Mouse (Mus musculus): ENCODE measurements around the gene Cbln1. TPM values are rescaled to one million over a fixed set of nuclear protein-coding genes. Genes with fewer than 3 reads are reported as not detected.

Gene Cbln1
- 9.4 and 11.0 TPM in 2 replicates for polyA plus RNA-seq (2014; fragmentation: Nextera tagmentation; extraction: Ambion mirVana)

DNA sequence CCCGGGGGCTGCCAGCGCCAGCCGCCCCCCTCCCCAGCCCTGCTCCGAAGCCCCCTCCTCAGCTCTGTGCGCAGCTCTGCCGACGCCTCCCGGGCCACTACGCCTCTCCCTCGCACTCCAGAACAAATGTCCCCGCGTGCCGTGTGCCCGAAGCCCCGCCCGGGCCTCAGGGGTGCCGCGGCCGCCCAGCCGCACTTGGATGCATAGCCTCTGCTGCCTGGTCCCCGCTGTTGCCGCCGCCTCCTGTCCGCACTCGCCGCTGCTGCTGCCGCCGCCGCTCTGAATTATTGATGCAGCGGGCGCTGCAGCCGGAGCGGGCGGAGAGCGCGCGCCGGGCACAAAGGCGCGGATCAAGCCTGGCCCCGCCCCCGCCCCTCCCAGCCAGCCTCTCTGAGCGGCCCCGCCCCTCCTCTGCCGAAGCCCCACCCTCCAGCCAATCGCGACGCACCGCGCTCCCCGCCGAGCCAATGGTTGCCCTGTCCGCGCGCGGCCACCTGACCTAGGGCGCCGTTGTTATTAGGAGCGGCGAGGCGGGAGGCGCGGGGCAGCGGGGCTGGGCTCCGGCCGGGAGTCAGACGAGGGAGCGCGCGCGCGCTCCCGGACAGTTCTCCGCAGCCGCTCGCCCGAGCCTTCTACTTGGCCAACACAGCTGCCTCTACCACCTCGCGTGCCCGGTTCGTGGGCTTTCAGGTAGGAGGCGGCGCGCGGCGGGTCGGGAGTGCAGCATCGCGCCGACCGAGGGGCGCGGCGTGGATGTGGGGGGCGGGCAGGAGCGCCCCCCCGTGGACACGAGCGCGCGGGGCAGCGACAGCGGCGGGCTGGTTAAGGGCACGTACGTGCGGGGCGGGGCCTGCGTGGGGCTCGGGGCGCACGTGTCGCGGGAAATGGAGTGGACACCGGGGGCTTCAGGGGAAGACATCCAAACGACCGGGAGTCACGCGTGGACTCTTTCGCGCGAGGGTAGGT lies at the start of gene Cbln1:
Cbln1 (minus strand) TSS at position 339 of the 966 bp plus-strand sequence.
- peak within 1 kb of the TSS; percentile 75 for H3K9ac ChIP-seq (ENCODE audit: low read length)
- peak within 1 kb of the TSS; percentile 59 for H3K4me3 ChIP-seq (ENCODE audit: low read depth, low read length)
- H3K4me1 ChIP-seq (ENCODE audit: control insufficient read depth, insufficient read depth, low read length), result peaks cover 18% of the 10 kb centered on the region
- H3K27ac ChIP-seq (ENCODE audit: low read depth, low read length), result peak within 1 kb of the TSS; percentile 64
- under 1% methylated on average over 114 of the region's 122 CpGs for WGBS
- H3K4me2 ChIP-seq (ENCODE audit: low read length), result peak within 1 kb of the TSS; percentile 97
- ATAC-seq, result peak; percentile 93
- H3K9me3 ChIP-seq (replicated peaks; ENCODE audit: control insufficient read depth, low read length), result no peaks in the 10 kb centered on the region
- H3K36me3 ChIP-seq (ENCODE audit: control insufficient read depth, insufficient read depth, low read length), result no peaks in the 10 kb centered on the region
- DNase-seq (ENCODE audit: low spot score), result peak; percentile 96
- peaks cover 56% of the 10 kb centered on the region for H3K27me3 ChIP-seq (replicated peaks; ENCODE audit: control insufficient read depth, insufficient read depth, low read length)

DNA sequence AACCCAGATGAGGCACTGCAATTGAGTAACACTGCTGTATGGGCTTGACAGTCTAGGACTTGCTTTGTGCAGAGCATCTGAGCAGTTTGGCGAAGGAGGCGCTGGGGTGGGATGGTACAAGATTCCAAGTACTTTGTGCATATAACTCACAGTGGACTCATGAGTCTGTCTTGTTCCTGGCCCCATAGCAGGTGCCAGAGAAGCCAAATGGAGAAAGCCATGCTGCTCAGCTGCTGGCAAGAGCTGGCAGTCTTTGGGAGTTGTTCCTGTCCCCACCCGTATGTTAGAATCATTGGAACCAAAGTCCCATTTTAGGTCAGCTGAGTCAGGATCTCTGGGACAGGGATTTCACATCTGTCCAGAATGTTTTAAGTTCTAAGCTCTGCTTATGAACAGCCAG lies 44.7 kb upstream of the Cbln1 start:
- Histone ChIP-seq H3K4me1 (ENCODE audit: control insufficient read depth, insufficient read depth, low read length) (0 out of 2 replicates have a peak, but pooled peaks cover 4% of the 10 kb centered on the region), H3K9ac (ENCODE audit: low read length) (no peak overlapping the region), H3K27ac (ENCODE audit: low read depth, low read length) (no peak overlapping the region), H3K9me3 (replicated peaks; ENCODE audit: control insufficient read depth, low read length) (no peaks in the 10 kb centered on the region), H3K27me3 (replicated peaks; ENCODE audit: control insufficient read depth, insufficient read depth, low read length) (no peaks in the 10 kb centered on the region), H3K4me2 (ENCODE audit: low read length) (no peak overlapping the region), H3K36me3 (ENCODE audit: control insufficient read depth, insufficient read depth, low read length) (no peaks in the 10 kb centered on the region), H3K4me3 (ENCODE audit: low read depth, low read length) (no peak overlapping the region)
- ATAC-seq (no peak), DNase-seq (ENCODE audit: low spot score) (no peak)
- WGBS, result 95% methylated on average over 3 of the region's 3 CpGs

DNA sequence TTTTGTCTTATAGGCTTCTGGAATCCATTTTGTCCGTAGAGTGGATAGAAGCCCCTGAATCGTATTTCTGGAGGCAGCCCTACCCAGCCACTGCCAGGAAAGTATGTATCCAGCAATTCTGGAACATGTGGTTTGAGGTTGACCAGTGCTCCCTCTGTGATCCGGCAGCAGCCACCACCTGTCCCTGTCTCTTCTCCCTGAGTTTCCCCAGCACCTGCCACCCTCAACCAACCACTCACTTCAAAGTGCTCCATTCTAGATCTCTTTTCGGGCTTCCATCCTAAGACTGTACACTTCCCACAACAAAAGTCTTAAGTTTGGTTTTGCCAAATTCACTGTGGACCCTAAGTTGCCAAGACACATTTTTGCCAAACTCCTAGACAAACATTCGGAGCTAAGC lies 41.4 kb upstream of the Cbln1 start:
- Histone ChIP-seq H3K4me2 (ENCODE audit: low read length) (no peak overlapping the region), H3K4me3 (ENCODE audit: low read depth, low read length) (no peak overlapping the region), H3K27me3 (replicated peaks; ENCODE audit: control insufficient read depth, insufficient read depth, low read length) (no peaks in the 10 kb centered on the region), H3K27ac (ENCODE audit: low read depth, low read length) (no peak overlapping the region), H3K36me3 (ENCODE audit: control insufficient read depth, insufficient read depth, low read length) (no peaks in the 10 kb centered on the region), H3K9me3 (replicated peaks; ENCODE audit: control insufficient read depth, low read length) (no peaks in the 10 kb centered on the region), H3K4me1 (ENCODE audit: control insufficient read depth, insufficient read depth, low read length) (0 out of 2 replicates have a peak, but pooled peaks cover 4% of the 10 kb centered on the region), H3K9ac (ENCODE audit: low read length) (no peak overlapping the region)
- WGBS, result 89% methylated on average over 5 of the region's 5 CpGs
- no peak for ATAC-seq
- DNase-seq (ENCODE audit: low spot score), result no peak

DNA sequence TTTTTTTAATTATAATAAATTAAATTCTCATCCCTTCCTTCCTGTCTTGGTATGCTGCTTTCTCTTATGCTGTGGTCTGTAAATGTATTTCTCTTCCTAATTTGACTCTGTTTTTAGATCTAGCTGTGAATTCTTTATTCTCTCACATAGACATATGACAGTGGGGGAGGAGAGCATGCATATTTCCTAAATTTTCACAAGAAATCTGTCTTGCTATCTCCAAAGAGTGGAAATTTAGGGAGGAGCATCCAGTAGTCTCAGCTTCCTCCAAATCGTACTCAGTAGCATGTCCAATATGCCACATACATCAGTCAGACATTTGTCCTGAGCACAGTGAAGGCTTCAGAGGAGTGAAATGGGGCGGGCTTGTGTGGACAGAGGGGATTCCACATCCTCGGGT lies 40.9 kb upstream of the Cbln1 start:
- no peak for ATAC-seq
- Histone ChIP-seq H3K4me1 (ENCODE audit: control insufficient read depth, insufficient read depth, low read length) (0 out of 2 replicates have a peak, but pooled peaks cover 4% of the 10 kb centered on the region), H3K27me3 (replicated peaks; ENCODE audit: control insufficient read depth, insufficient read depth, low read length) (no peaks in the 10 kb centered on the region), H3K4me2 (ENCODE audit: low read length) (no peak overlapping the region), H3K9me3 (replicated peaks; ENCODE audit: control insufficient read depth, low read length) (no peaks in the 10 kb centered on the region), H3K4me3 (ENCODE audit: low read depth, low read length) (no peak overlapping the region), H3K36me3 (ENCODE audit: control insufficient read depth, insufficient read depth, low read length) (no peaks in the 10 kb centered on the region), H3K27ac (ENCODE audit: low read depth, low read length) (no peak overlapping the region), H3K9ac (ENCODE audit: low read length) (no peak overlapping the region)
- no peak for DNase-seq (ENCODE audit: low spot score)
- WGBS, result 94% methylated on average over 3 of the region's 3 CpGs

DNA sequence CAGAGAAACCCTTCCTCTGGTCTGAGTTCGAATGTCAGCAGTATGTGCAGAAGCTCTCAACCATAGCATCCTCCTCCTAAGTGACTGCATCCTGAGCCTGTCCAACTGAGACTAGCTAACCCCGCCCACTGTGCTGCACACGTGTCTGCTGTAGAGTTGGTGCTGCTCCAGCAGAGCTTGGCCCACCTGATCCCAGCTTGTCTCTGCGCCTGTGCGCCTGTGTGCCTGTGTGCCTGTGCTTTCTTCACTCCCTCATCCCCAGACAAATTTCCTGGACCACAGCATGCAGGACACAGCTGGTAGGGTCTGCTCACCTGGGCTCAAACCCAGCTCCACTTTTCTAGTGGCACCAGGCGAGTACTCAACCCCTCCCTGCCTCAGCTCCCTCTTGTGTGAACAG lies 40.2 kb upstream of the Cbln1 start:
- ATAC-seq (no peak), DNase-seq (ENCODE audit: low spot score) (no peak)
- 0 out of 2 replicates have a peak, but pooled peaks cover 4% of the 10 kb centered on the region for H3K4me1 ChIP-seq (ENCODE audit: control insufficient read depth, insufficient read depth, low read length)
- no peak overlapping the region for H3K4me2 ChIP-seq (ENCODE audit: low read length)
- no peak overlapping the region for H3K9ac ChIP-seq (ENCODE audit: low read length)
- H3K27me3 ChIP-seq (replicated peaks; ENCODE audit: control insufficient read depth, insufficient read depth, low read length), result no peaks in the 10 kb centered on the region
- 84% methylated on average over 6 of the region's 6 CpGs for WGBS
- H3K9me3 ChIP-seq (replicated peaks; ENCODE audit: control insufficient read depth, low read length), result no peaks in the 10 kb centered on the region
- H3K27ac ChIP-seq (ENCODE audit: low read depth, low read length), result no peak overlapping the region
- H3K4me3 ChIP-seq (ENCODE audit: low read depth, low read length), result no peak overlapping the region
- no peaks in the 10 kb centered on the region for H3K36me3 ChIP-seq (ENCODE audit: control insufficient read depth, insufficient read depth, low read length)

DNA sequence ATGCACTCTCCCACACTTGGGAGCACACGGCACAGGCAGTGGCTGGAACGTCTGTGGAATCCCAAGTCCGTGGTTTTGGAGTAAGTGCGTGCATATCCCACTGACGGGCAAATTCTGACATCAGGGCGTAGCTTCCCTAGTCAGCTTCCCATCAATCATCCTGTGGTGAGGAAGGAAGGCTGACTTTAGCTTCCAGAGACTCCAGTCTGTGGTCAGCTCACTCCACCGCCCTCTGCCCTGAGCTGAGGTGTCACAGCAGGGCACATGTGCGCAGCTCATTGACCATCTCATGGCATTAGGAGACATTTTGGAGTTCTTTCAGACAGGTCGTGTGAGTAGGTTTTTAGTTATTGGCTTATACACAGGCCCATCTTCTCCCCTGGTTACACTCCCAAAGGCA lies 34.6 kb upstream of the Cbln1 start:
- no peak overlapping the region for H3K4me3 ChIP-seq (ENCODE audit: low read depth, low read length)
- no peaks in the 10 kb centered on the region for H3K4me1 ChIP-seq (ENCODE audit: control insufficient read depth, insufficient read depth, low read length)
- H3K9me3 ChIP-seq (replicated peaks; ENCODE audit: control insufficient read depth, low read length), result no peaks in the 10 kb centered on the region
- WGBS, result 80% methylated on average over 9 of the region's 9 CpGs
- no peak for DNase-seq (ENCODE audit: low spot score)
- no peak overlapping the region for H3K4me2 ChIP-seq (ENCODE audit: low read length)
- H3K27me3 ChIP-seq (replicated peaks; ENCODE audit: control insufficient read depth, insufficient read depth, low read length), result no peaks in the 10 kb centered on the region
- H3K9ac ChIP-seq (ENCODE audit: low read length), result no peak overlapping the region
- ATAC-seq, result no peak
- no peak overlapping the region for H3K27ac ChIP-seq (ENCODE audit: low read depth, low read length)
- no peaks in the 10 kb centered on the region for H3K36me3 ChIP-seq (ENCODE audit: control insufficient read depth, insufficient read depth, low read length)

DNA sequence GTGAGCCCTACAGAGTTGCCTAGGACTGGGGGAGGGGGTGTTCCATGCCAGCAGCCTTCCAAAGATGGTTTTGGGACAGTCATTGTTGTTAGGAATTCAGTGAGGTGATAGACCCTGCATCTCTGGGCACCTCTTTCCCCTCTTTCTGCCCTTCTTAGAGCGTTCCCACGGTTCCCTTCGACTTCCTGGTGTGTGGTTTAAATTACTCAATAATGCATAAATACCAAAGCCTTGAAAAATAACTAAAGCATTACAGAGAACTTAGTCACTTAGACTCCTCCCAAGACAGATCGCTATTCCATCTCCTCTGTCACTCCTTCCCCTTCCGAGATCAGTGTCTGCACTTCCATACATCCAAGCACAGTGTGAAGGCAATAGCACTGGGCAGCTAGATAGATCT lies 32.0 kb upstream of the Cbln1 start:
- no peak overlapping the region for H3K9ac ChIP-seq (ENCODE audit: low read length)
- no peaks in the 10 kb centered on the region for H3K27me3 ChIP-seq (replicated peaks; ENCODE audit: control insufficient read depth, insufficient read depth, low read length)
- no peaks in the 10 kb centered on the region for H3K36me3 ChIP-seq (ENCODE audit: control insufficient read depth, insufficient read depth, low read length)
- DNase-seq (ENCODE audit: low spot score), result no peak
- H3K4me3 ChIP-seq (ENCODE audit: low read depth, low read length), result no peak overlapping the region
- no peak for ATAC-seq
- no peak overlapping the region for H3K27ac ChIP-seq (ENCODE audit: low read depth, low read length)
- 78% methylated on average over 5 of the region's 5 CpGs for WGBS
- no peaks in the 10 kb centered on the region for H3K9me3 ChIP-seq (replicated peaks; ENCODE audit: control insufficient read depth, low read length)
- H3K4me1 ChIP-seq (ENCODE audit: control insufficient read depth, insufficient read depth, low read length), result no peaks in the 10 kb centered on the region
- H3K4me2 ChIP-seq (ENCODE audit: low read length), result no peak overlapping the region

DNA sequence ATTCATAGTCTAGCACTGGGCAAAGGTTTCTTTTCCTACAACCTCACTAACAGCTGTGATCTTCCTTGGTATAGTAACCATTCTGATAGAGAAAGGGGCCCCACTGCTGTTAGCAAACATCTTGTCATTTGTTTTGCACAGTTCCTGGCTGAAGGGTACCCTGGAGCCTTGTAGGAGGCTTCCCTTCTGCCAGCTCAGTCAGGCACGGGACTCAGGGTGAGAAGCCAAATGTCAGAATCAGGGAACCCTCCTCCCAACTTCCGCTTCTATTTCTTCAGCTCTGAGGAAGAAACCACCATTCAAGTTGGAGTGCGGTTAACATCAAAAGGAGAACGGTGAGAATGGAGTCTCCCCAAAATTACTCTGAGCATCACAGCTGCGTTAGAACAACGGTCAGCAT lies 30.3 kb upstream of the Cbln1 start:
- ATAC-seq (no peak), DNase-seq (ENCODE audit: low spot score) (no peak)
- Histone ChIP-seq H3K9me3 (replicated peaks; ENCODE audit: control insufficient read depth, low read length) (no peaks in the 10 kb centered on the region), H3K27ac (ENCODE audit: low read depth, low read length) (no peak overlapping the region), H3K9ac (ENCODE audit: low read length) (no peak overlapping the region), H3K4me3 (ENCODE audit: low read depth, low read length) (no peak overlapping the region), H3K4me1 (ENCODE audit: control insufficient read depth, insufficient read depth, low read length) (no peaks in the 10 kb centered on the region), H3K4me2 (ENCODE audit: low read length) (no peak overlapping the region), H3K36me3 (ENCODE audit: control insufficient read depth, insufficient read depth, low read length) (no peaks in the 10 kb centered on the region), H3K27me3 (replicated peaks; ENCODE audit: control insufficient read depth, insufficient read depth, low read length) (no peaks in the 10 kb centered on the region)
- WGBS, result 85% methylated on average over 6 of the region's 6 CpGs

DNA sequence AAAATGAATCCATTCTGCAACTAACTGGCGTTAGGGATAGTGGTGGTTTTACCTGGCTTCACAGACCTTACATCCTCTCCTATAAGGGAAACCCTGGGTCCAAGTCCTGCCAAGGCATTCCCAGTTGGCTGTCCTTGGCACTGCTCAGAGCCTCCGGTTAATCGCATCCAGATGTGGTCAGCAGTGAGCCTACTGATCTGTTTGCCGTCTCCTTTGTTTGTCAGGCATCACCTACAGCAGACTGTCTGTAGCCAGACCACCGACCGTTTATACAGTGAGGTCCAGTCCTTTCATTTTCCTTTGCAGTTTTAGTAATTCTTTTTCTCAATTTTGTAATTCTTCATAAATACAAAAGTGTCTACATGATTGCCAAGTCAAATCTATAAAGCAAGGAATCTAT lies 25.2 kb upstream of the Cbln1 start:
- no peak overlapping the region for H3K27ac ChIP-seq (ENCODE audit: low read depth, low read length)
- H3K4me2 ChIP-seq (ENCODE audit: low read length), result no peak overlapping the region
- no peaks in the 10 kb centered on the region for H3K36me3 ChIP-seq (ENCODE audit: control insufficient read depth, insufficient read depth, low read length)
- no peaks in the 10 kb centered on the region for H3K9me3 ChIP-seq (replicated peaks; ENCODE audit: control insufficient read depth, low read length)
- ATAC-seq (no peak), DNase-seq (ENCODE audit: low spot score) (no peak)
- no peaks in the 10 kb centered on the region for H3K4me1 ChIP-seq (ENCODE audit: control insufficient read depth, insufficient read depth, low read length)
- no peak overlapping the region for H3K4me3 ChIP-seq (ENCODE audit: low read depth, low read length)
- no peaks in the 10 kb centered on the region for H3K27me3 ChIP-seq (replicated peaks; ENCODE audit: control insufficient read depth, insufficient read depth, low read length)
- 89% methylated on average over 6 of the region's 6 CpGs for WGBS
- no peak overlapping the region for H3K9ac ChIP-seq (ENCODE audit: low read length)
